Mouse (Mus musculus) liver, embryonic 12.5 days (tissue): ENCODE results near the gene Drg1. TPM values are rescaled to one million over a fixed set of nuclear protein-coding genes. Genes with fewer than 3 reads are reported as not detected.

Experiments
- ATAC-seq: fragments of 200-750 bp; cut with Nextera tagmentation; 2 replicates; pipeline ENCODE4 v1.8.0; 2017; ENCODE audit warnings: moderate number of reproducible peaks, mild to moderate bottlenecking, moderate library complexity
- H3K27ac ChIP-seq: fragments of 300-500 bp; sonication (generic); 2 replicates; pipeline ENCODE4 v1.5.1; 2016; ENCODE audit warnings: mild to moderate bottlenecking
- H3K27me3 ChIP-seq: fragments of 300-500 bp; sonication (generic); replicated peaks from 2 replicates; pipeline ENCODE4 v1.6.1; 2016; ENCODE audit warnings: mild to moderate bottlenecking, moderate library complexity
- H3K36me3 ChIP-seq: fragments of 300-500 bp; sonication (generic); 2 replicates; pipeline ENCODE4 v1.6.1; 2016; ENCODE audit warnings: mild to moderate bottlenecking, moderate library complexity
- H3K4me1 ChIP-seq: fragments of 300-500 bp; sonication (generic); 2 replicates; pipeline ENCODE4 v1.6.1; 2016
- H3K4me2 ChIP-seq: fragments of 300-500 bp; sonication (generic); 2 replicates; pipeline ENCODE4 v1.6.1; 2016; ENCODE audit warnings: mild to moderate bottlenecking, moderate library complexity
- H3K4me3 ChIP-seq: fragments of 300-500 bp; sonication (generic); 2 replicates; pipeline ENCODE4 v1.5.1; 2016; ENCODE audit warnings: mild to moderate bottlenecking, moderate library complexity
- H3K9ac ChIP-seq: fragments of 300-500 bp; sonication (generic); 2 replicates; pipeline ENCODE4 v1.6.1; 2016; ENCODE audit warnings: mild to moderate bottlenecking, moderate library complexity
- H3K9me3 ChIP-seq: fragments of 300-500 bp; sonication (generic); replicated peaks from 2 replicates; pipeline ENCODE4 v1.6.1; 2016; ENCODE audit warnings: mild to moderate bottlenecking, moderate library complexity
- WGBS: fragments of 180-500 bp; shearing (Covaris S2); methylation state at CpG from one replicate; pipeline ENCODE4 v1.1.7; 2016; ENCODE audit not compliant: insufficient replicate concordance; 5-methylcytosine and 5-hydroxymethylcytosine counted together
- polyA plus RNA-seq: library from polyadenylated mRNA; unstranded; fragments of >200 nt; fragmentation: Nextera tagmentation; extraction: Ambion mirVana; gene quantifications from 2 replicates; pipeline ENCODE4 v1.2.1, GENCODE M21; 2016

The Drg1 gene
- polyA plus RNA-seq = 167 and 169 TPM in 2 replicates

DNA sequence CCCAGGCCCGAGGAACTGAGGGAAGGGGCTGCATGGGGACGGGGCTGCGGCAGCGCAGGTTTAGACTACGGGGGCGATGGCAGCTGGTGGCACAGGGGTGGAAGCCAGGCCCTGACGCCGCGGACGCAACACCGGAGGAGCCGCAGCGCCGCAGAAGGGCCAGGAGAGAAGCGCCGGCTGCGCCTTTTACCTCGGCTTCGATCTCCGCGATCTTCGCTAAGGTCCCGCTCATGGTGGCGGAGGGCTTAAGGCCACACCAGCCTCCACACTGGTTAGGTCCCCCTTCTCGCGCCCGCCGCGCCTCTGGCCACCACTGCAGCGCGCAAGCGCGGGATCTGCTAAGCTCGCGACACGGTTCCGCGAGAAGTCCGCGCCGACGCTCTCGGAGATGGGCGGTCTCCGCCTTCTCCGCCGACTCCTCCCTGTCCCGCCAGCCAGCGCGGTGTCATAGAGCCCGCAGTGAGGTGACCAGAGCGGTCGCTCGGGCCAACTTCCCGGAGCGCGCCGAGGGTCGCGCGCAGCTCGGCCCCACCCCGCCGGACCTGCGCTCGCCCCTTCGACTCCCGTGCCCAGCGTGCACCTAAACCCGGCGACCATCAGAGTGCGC lies at the start of gene Drg1:
Drg1 (minus strand) TSS at position 337 of the 607 bp plus-strand sequence.
- Histone ChIP-seq H3K4me3 (peak within 1 kb of the TSS; percentile 89), H3K27me3 (no peaks in the 10 kb centered on the region), H3K9ac (peak within 1 kb of the TSS; percentile 94), H3K36me3 (peaks cover 34% of the 10 kb centered on the region), H3K4me1 (peaks cover 36% of the 10 kb centered on the region), H3K4me2 (peak within 1 kb of the TSS; percentile 70), H3K9me3 (no peaks in the 10 kb centered on the region), H3K27ac (peak within 1 kb of the TSS; percentile 83)
- ATAC-seq = peak; percentile 98
- WGBS = under 1% methylated on average over 54 of the region's 72 CpGs

GRCm38 (mm10) chr11:3314148-3314547 lies 47.9 kb upstream of the Drg1 start:
- no peaks in the 10 kb centered on the region for H3K27me3 ChIP-seq
- no peak overlapping the region for H3K4me2 ChIP-seq
- H3K4me3 ChIP-seq = no peak overlapping the region
- ATAC-seq = peak; percentile 69
- H3K27ac ChIP-seq = no peak overlapping the region
- peaks cover 42% of the 10 kb centered on the region for H3K36me3 ChIP-seq
- WGBS = 15% methylated on average over 2 of the region's 2 CpGs
- H3K9ac ChIP-seq = no peak overlapping the region
- peaks cover 43% of the 10 kb centered on the region for H3K4me1 ChIP-seq
- no peaks in the 10 kb centered on the region for H3K9me3 ChIP-seq

- peak overlapping the region; percentile 7; the same call in 1 of the 2 replicates for H3K27ac ChIP-seq
Measured at GRCm38 (mm10) chr11:3313294-3313693, 47.1 kb upstream of the Drg1 start.

GRCm38 (mm10) chr11:3311586-3312347 lies 45.6 kb upstream of the Drg1 start:
- peaks cover 43% of the 10 kb centered on the region for H3K4me1 ChIP-seq
- no peak overlapping the region for H3K27ac ChIP-seq
- ATAC-seq = no peak
- no peak overlapping the region for H3K4me2 ChIP-seq
- no peaks in the 10 kb centered on the region for H3K9me3 ChIP-seq
- H3K9ac ChIP-seq = no peak overlapping the region
- no peak overlapping the region for H3K4me3 ChIP-seq
- H3K27me3 ChIP-seq = no peaks in the 10 kb centered on the region
- 62% methylated on average over 10 of the region's 10 CpGs for WGBS
- H3K36me3 ChIP-seq = peaks cover 59% of the 10 kb centered on the region

More at GRCm38 (mm10) chr11:3313294-3313693, 47.1 kb upstream of the Drg1 start:
- ATAC-seq = 0 out of 2 replicates have a peak, but pooled peaks have one; percentile 14
- Histone ChIP-seq H3K9me3 (no peaks in the 10 kb centered on the region), H3K9ac (no peak overlapping the region), H3K36me3 (peaks cover 50% of the 10 kb centered on the region), H3K27me3 (no peaks in the 10 kb centered on the region), H3K4me1 (peaks cover 43% of the 10 kb centered on the region), H3K4me2 (no peak overlapping the region), H3K4me3 (no peak overlapping the region)
- WGBS = 39% methylated on average over 1 of the region's 1 CpGs

DNA sequence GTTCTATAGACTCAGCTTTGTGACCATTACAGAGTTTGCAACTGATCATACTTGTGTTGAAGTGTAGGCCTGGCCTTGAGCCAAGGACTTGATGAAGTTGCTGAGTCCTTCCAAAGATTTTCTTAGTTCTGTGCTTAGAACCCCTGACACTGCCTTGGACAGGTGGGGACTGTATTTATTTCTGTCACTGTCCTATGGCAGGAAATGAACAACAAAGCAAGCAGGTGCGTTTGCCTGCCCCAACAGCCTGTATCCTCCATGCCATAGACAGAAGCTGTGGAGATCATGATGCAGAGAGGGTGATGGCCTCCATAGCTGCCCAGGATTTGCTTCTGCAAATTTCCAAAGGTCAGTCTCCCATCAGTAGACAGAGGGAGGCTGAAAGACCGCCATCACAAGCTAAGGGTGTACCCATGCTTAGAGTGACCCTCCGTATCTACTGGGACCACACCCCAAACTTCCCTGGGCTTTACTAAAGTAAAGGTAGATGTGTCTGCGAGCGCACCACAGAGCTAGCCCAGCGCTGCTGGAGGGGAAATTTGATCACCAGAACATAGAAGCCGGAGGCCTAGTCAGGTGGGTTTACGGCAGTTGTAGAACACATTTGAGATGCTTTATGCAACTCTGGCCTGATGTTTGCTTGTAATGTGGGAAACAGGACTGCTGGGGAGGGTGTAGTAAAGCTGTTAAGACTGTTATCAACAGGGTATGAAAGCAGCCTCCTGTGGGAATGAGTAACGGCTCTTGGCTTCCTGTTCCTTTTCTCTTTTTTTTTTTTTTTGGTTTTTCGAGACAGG lies 44.8 kb upstream of the Drg1 start:
- H3K4me3 ChIP-seq = no peak overlapping the region
- H3K27me3 ChIP-seq = no peaks in the 10 kb centered on the region
- H3K9me3 ChIP-seq = no peaks in the 10 kb centered on the region
- H3K4me1 ChIP-seq = peaks cover 43% of the 10 kb centered on the region
- peaks cover 66% of the 10 kb centered on the region for H3K36me3 ChIP-seq
- H3K9ac ChIP-seq = no peak overlapping the region
- 0 out of 2 replicates have a peak, but pooled peaks have one; percentile 19 for ATAC-seq
- H3K27ac ChIP-seq = no peak overlapping the region; the same call in 1 of the 2 replicates
- no peak overlapping the region for H3K4me2 ChIP-seq
- 46% methylated on average over 10 of the region's 10 CpGs for WGBS

DNA sequence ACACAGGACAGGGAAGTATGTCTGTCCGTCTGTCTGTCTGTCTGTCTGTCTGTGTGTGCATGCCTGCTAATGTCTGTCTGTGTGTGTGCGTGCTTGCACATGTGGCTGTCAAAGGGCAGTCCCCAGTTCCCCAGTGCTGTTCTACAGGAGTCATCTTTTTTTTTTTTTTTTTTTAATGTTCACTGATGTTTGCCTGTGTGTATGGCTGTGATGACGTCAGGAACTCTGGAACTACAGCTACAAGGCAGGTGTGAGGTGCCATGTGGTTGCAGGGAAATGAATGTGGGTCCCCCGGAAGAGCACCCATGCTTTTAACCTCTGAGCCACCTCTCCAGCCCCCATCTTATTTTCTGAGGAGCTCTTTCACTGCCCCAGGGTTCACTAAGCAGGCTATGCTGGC lies 43.7 kb upstream of the Drg1 start:
- 75% methylated on average over 4 of the region's 4 CpGs for WGBS
- H3K27ac ChIP-seq = no peak overlapping the region
- peaks cover 75% of the 10 kb centered on the region for H3K36me3 ChIP-seq
- no peak overlapping the region for H3K9ac ChIP-seq
- no peak overlapping the region for H3K4me2 ChIP-seq
- ATAC-seq = no peak
- H3K4me1 ChIP-seq = peaks cover 43% of the 10 kb centered on the region
- H3K27me3 ChIP-seq = no peaks in the 10 kb centered on the region
- no peak overlapping the region for H3K4me3 ChIP-seq
- no peaks in the 10 kb centered on the region for H3K9me3 ChIP-seq

- H3K4me3 ChIP-seq = no peak overlapping the region
- H3K27me3 ChIP-seq = no peaks in the 10 kb centered on the region
- no peak overlapping the region for H3K9ac ChIP-seq
- H3K36me3 ChIP-seq = peaks cover 89% of the 10 kb centered on the region
- peaks cover 28% of the 10 kb centered on the region for H3K4me1 ChIP-seq
- no peak overlapping the region for H3K27ac ChIP-seq
- no peaks in the 10 kb centered on the region for H3K9me3 ChIP-seq
- ATAC-seq = no peak
- H3K4me2 ChIP-seq = no peak overlapping the region
- 70% methylated on average over 3 of the region's 3 CpGs for WGBS
Measured at GRCm38 (mm10) chr11:3307875-3308274, 41.7 kb upstream of the Drg1 start.

GRCm38 (mm10) chr11:3305821-3306220 lies 39.6 kb upstream of the Drg1 start:
- H3K27ac ChIP-seq = no peak overlapping the region
- H3K4me2 ChIP-seq = no peak overlapping the region
- H3K27me3 ChIP-seq = no peaks in the 10 kb centered on the region
- peaks cover 98% of the 10 kb centered on the region for H3K36me3 ChIP-seq
- H3K9ac ChIP-seq = no peak overlapping the region
- no peaks in the 10 kb centered on the region for H3K9me3 ChIP-seq
- no peak for ATAC-seq
- H3K4me1 ChIP-seq = peaks cover 9% of the 10 kb centered on the region
- WGBS = 82% methylated on average over 4 of the region's 4 CpGs
- no peak overlapping the region for H3K4me3 ChIP-seq

DNA sequence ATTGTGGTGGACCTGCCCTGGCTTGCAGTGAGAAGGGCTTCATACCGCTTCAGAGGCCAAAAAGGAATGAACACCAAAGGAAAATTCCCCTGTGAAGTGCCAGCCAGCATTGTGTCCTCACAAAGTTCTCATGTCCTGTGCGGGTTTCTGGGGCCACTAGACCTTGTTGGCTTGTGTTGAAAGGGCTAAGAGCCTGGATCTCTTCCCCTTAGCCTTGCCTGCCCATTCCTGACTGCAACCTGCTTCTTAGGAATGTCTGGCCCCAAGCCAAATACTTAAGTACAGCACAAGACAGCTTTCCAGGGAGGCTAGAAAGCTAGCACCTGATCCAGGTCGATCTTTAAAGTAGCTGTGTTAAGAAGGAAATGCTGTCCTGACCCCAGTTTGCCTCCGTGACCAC lies 36.6 kb upstream of the Drg1 start:
- H3K4me3 ChIP-seq = no peak overlapping the region
- H3K4me2 ChIP-seq = no peak overlapping the region
- no peaks in the 10 kb centered on the region for H3K27me3 ChIP-seq
- no peak overlapping the region for H3K27ac ChIP-seq
- 79% methylated on average over 4 of the region's 4 CpGs for WGBS
- H3K4me1 ChIP-seq = peaks cover 6% of the 10 kb centered on the region; the same call in 1 of the 2 replicates
- peaks cover 99% of the 10 kb centered on the region for H3K36me3 ChIP-seq
- no peak overlapping the region for H3K9ac ChIP-seq
- H3K9me3 ChIP-seq = no peaks in the 10 kb centered on the region
- ATAC-seq = no peak

GRCm38 (mm10) chr11:3302385-3302784 lies 36.2 kb upstream of the Drg1 start:
- WGBS = 79% methylated on average over 4 of the region's 4 CpGs
- Histone ChIP-seq H3K4me2 (no peak overlapping the region), H3K9me3 (no peaks in the 10 kb centered on the region), H3K36me3 (peaks cover 99% of the 10 kb centered on the region), H3K27me3 (no peaks in the 10 kb centered on the region), H3K4me3 (no peak overlapping the region), H3K4me1 (peaks cover 7% of the 10 kb centered on the region; the same call in 1 of the 2 replicates), H3K27ac (no peak overlapping the region), H3K9ac (no peak overlapping the region)
- ATAC-seq = no peak

DNA sequence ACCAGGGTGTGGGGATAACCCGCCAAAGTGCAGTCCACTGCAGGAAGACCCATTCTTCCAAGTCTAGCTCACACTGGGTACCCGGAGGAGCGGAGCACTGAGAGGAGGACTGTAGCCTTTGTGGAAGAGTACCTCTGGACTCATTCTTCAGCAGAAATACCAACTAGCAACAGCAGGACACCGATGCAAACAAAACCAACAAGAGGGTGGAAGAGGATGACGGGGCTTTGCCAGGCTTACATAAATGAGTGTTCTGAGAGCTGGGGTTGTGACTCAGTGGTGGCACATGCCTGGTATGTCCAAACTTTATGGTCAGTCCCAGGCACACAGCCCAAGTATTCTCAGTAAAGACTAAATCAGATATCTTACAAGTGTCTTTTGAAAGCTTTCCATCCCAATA lies 34.9 kb upstream of the Drg1 start:
- no peaks in the 10 kb centered on the region for H3K9me3 ChIP-seq
- no peak overlapping the region for H3K9ac ChIP-seq
- H3K27me3 ChIP-seq = no peaks in the 10 kb centered on the region
- H3K4me2 ChIP-seq = no peak overlapping the region
- no peak overlapping the region for H3K27ac ChIP-seq
- no peak overlapping the region for H3K4me3 ChIP-seq
- no peak for ATAC-seq
- peaks cover 18% of the 10 kb centered on the region for H3K4me1 ChIP-seq
- WGBS = 86% methylated on average over 5 of the region's 5 CpGs
- H3K36me3 ChIP-seq = peaks cover 99% of the 10 kb centered on the region

DNA sequence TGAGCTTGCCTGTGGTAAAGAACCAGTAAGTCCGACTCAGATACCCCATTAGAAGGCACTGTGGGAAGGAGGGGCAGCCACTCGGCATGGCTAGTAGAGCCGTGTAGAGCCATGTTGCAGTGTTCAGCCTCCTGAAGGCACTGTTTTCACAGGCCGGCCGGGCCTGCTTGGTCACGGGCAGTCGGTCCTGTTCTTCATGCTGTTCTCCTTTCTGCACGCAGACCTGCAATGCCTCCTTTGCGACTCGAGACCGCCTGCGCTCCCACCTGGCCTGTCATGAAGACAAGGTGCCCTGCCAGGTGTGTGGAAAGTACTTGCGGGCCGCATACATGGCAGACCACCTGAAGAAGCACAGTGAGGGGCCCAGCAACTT lies 32.6 kb upstream of the Drg1 start:
- no peaks in the 10 kb centered on the region for H3K27me3 ChIP-seq

More for the DNA sequence above, 32.6 kb upstream of the Drg1 start:
- H3K4me2 ChIP-seq = no peak overlapping the region
- no peak for ATAC-seq
- H3K4me3 ChIP-seq = no peak overlapping the region
- peaks cover 41% of the 10 kb centered on the region for H3K4me1 ChIP-seq
- no peak overlapping the region for H3K9ac ChIP-seq
- H3K36me3 ChIP-seq = peaks cover 100% of the 10 kb centered on the region
- peak overlapping the region; percentile 47; the same call in 1 of the 2 replicates for H3K27ac ChIP-seq
- 86% methylated on average over 14 of the region's 14 CpGs for WGBS
- H3K9me3 ChIP-seq = no peaks in the 10 kb centered on the region
